Mouse (Mus musculus) heart, adult 9 months (tissue): ENCODE results near the gene Dll3.

ENCODE experiments used
- DNase-seq, 2 experiments: peaks; one replicate each; pipeline ENCODE4 v3.0.0; 2022; ENCODE audit warnings: low spot score in 2 of 2

Dll3 gene

DNA sequence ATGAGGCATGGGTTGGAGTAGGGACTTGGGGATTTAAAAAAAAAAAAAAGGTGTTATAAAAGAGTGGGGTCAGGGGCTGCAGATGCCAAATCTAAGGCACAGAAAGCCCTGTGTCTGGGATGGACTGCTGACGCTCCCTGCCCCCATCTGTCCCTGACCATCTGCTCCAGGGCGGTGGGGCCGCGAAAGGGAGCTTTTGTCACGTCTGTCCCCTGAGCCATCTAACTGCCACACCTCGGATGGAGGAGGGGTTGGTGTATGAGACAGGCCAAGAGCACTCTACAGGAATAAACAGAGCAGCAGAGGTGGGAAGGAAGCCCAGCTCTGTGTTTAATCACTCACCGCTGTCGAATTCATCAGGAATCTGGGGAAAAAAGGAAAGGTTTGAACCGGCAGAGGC, 7.7 kb upstream of the Dll3 start:
- no peak for DNase-seq

GRCm38 (mm10) chr7:28306216-28306615, 4.2 kb upstream of the Dll3 start:
- no peak for DNase-seq

GRCm38 (mm10) chr7:28305641-28306040, 3.6 kb upstream of the Dll3 start:
- no peak for DNase-seq

DNA sequence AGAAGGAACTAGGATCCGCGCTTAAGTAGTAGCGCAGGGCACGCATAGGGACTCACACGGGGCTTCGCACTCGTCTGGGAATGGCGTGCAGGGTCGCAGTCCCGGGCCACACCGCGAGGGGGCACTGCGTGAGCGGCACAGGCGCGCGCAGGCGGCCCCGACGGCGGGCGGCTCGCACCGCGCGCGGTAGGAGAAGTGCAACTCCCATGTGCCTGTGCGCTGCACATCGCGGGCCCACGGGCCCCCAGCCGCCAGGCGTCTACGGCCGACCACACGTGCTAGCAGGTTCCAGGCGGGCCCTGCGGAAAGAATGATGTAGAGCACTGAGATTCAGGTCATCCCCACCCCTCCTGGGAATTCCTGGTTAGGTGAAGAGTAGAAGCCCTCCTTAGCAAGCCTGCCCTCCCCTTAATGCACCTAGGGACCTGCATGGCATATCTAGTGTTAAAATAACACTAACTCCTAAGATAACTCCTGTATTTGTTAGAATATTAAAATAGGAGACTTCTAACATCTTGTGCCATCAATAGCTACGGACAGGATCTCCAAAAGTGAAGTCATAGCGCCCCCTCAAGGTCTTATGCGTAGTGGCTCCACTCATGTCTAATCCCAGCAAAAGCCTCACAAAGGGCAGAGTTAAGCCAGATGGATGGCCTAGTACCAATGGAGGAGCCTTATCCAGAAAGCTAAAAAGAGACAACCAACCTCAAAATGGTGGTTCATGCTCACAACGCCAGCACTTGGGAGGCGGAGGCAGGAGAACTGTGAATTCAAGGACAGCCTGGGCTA, 3.0 kb downstream of the Dll3 start:
- no peak for DNase-seq

GRCm38 (mm10) chr7:28294481-28294880, 7.6 kb downstream of the Dll3 start:
- DNase-seq: no peak

DNA sequence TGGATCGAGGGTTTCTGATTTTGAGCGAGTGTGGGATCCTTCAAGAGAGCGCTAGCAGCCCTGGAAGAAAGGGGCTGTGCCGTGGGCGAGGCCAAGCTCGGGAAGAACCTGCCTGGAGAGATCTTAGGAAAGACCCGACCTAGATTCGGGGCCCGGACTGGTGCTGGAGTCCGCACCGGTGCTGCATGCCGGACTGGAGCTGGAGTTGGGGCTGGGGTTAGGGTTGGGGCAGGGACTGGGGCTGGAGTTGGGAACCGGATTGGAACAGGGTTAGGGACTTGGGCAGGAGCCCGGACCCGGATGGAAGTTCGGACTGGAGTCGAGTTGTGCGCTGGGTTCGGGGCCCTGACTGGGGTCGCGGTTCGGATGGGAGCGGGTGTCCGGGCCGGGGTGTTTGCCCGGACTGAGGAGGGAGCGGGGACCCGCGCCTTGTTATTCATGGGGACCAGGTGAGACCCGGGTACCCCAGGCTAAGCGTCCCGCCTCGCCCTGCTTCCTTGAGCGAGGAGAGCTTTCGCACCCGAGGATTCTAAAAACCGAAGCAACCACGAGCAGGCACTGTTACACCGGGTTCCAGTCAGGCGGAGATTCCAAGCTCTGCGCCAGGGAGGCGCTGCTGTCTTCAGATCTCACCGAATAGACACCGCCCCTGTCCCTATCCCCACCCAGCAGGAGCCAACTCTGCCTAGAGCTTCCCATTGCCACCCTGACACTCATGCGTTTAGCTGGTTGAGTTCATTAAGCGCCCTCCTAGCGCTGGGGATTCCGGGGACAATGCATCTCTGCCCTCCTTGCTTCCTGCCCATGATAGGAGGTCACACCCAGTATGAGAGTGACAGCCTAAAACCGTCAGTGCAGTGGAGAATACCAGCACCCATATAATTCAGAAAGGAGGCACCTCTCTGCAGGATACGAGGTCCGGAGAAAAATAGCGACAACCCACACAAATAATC, 11.1 kb downstream of the Dll3 start, which contains the start of gene Selenov:
Gene Selenov, minus strand, starts transcription at position 549 of the 953 bp plus-strand sequence.
- no peak for DNase-seq

GRCm38 (mm10) chr7:28290165-28290564, 11.9 kb downstream of the Dll3 start:
- DNase-seq: no peak

GRCm38 (mm10) chr7:28280630-28281029, 21.4 kb downstream of the Dll3 start:
- no peak for DNase-seq

DNA sequence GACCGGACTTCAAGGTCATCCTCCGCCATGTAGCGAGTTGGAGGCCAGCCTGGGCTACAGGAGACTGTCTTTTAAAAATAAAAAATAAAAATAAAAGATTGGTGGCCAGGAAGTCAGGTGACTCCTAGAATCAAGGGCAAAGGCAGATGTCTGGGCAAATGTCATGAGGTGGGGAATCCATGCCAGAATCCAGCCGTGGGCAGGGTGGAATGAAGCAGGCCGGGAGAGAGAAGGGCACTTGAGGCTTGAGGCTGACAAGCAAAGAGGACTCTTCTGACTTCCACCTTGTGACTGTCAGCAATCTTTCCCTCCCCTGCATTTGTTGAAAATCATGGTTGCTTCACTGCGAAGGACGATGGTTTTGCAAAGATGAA, 23.8 kb downstream of the Dll3 start:
- no peak for DNase-seq

- peak; percentile 91 to 95 for DNase-seq
These were observed 24.3 kb downstream of the Dll3 start, which contains the start of gene Eid2b for GRCm38 (mm10) chr7:28277615-28278278. Gene Eid2b, plus strand, starts transcription at chr7:28277739.

GRCm38 (mm10) chr7:28277237-28277614, 24.8 kb downstream of the Dll3 start:
- no peak for DNase-seq

GRCm38 (mm10) chr7:28271761-28272160, 30.3 kb downstream of the Dll3 start:
- no peak for DNase-seq

DNA sequence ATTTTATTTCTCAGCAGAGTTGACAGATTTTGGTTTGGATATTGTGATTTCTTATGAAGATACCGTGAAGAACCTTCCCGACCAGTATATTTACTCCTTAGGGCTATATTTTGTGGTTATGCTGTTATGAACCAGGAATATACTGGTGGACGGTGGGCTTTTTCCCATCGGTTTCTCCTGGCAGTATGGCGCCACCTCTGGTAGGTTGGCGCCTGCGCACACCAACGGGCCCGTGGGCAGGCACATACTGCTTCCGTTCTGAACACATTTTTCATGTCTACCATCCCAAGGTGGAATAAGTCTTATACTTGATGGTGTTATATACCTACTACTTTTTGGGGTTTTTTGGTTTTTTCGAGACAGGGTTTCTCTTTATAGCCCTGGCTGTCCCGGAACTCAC, 32.7 kb downstream of the Dll3 start:
- no peak for DNase-seq

GRCm38 (mm10) chr7:28268576-28268975, 33.5 kb downstream of the Dll3 start:
- no peak for DNase-seq

DNA sequence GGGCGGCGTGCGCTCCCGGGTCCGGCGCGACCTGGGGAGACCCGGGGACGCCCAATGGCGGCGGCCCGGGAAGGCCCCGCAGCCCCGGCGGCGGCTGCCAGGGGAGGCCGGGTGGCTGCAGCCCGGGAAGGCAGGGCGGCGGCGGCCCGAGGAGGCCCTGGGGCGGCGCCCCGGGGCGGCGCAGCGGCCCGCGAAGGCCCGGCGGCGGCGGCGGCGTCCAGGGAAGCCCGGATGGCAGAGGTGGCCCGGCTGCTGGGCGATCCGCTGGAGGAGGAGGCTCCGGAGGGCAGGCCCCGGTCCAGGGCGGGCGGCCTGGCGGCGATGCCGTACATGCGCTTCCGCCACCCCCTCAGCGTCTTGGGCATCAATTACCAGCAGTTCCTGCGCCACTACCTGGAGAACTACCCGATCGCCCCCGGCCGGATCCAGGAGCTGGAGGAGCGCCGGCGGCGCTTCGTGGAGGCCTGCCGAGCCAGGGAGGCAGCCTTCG, 34.0 kb downstream of the Dll3 start:
- peak; percentile 53 for DNase-seq

- DNase-seq: peak; percentile 77
These were observed 34.7 kb downstream of the Dll3 start, which contains the start of gene Eid2 for GRCm38 (mm10) chr7:28267129-28268041. Gene Eid2, plus strand, starts transcription at chr7:28267881.

- DNase-seq: no peak
These were observed 36.6 kb downstream of the Dll3 start for GRCm38 (mm10) chr7:28265391-28265790.

DNA sequence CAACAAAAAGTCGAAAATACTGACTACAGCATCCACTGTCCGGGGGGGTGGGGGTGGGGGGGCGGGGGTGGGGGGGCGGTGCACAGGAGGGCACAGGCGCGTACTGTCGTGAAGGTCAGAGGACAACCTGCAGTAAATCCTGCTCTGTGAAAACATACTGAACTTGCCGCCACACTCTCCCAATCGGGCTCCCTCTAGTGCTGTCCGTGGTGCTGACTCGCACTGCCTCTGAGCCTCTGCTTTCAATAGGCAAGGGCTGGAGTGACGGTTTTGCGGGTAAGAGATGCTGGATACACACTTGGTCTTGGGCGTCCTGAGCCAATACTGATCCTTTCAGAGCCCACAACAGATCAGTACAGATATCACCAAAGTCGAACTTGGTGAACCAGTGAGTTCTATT, 38.3 kb downstream of the Dll3 start:
- peak in 1 of 2 experiments; percentile 22 for DNase-seq

GRCm38 (mm10) chr7:28262861-28263260, 39.2 kb downstream of the Dll3 start:
- DNase-seq: no peak

DNA sequence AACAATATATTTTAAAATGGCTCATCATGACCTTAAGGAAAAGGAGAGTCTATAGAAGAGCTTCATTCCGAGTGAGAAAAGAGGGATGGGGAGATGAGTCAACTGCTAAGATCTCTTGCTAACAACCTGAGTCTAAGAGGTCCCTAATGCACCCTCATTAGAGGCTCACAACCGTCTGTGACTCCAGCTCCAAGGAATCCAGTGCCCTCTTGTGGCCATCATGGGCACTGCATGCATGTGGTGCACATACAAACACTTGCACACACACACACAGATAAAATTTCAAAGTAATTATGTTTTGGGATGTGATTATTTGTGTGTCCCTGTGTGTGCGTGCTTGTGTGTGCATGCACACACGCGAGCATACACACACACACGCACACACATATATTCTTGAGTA, 46.6 kb downstream of the Dll3 start:
- no peak for DNase-seq

DNA sequence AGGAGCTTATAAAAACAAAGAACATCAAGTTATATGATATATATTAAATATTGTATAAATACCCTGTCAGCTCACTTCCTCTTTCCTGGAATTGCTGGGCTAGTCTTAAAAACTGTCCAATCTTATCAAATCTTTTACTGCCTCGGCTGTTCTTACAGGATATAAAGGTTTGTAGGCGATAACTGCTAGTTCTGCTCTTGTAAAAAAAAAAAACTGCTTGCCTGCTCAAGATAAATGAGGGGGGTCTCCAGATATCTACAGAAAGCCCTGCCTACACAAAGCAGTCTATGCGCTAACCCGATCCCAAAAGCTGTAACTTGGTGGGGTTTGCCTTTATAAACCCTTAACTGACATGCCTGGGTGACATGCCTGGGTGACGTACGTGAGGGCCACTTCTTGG, 47.4 kb downstream of the Dll3 start:
- DNase-seq: no peak
